Mouse (Mus musculus): ENCODE results near the gene Dglucy.
A peak's percentile ranks its signal among the peaks of the same experiment; 100 is the strongest.

The Dglucy gene

GRCm38 (mm10) chr12:100841211-100841792 lies 62.4 kb downstream of the Dglucy start:
- DNase-seq (ENCODE audit: low spot score in 2 of 2), result peak; percentile 55 to 80

GRCm38 (mm10) chr12:100843171-100843570 lies 64.3 kb downstream of the Dglucy start:
- no peak for DNase-seq (ENCODE audit: low spot score in 2 of 2)

- DNase-seq (ENCODE audit: low spot score in 2 of 2), result peak in 1 of 2 experiments; percentile 1
These were observed 65.7 kb downstream of the Dglucy start for GRCm38 (mm10) chr12:100844546-100844945.

DNA sequence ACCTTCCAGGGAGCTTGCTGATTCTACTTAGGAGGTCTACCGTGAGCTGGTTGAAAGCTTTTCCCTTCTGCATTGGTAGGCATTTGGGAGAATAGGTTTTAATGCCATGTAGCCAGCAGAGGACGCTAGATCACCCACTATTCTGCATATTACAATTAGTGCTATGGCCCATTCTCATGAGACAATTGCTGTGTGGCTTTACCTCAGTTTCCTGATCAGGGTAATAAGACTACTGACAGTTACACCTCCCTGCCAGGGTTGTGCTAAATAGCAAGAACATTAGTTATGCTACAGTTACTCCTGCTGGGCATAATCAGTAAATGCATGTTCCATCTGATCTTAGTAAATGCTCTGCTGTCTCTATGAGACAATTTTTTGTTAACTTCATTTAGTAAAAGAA lies 67.0 kb downstream of the Dglucy start:
- peak in 1 of 2 experiments; percentile 1 for DNase-seq (ENCODE audit: low spot score in 2 of 2)

GRCm38 (mm10) chr12:100846566-100846965 lies 67.7 kb downstream of the Dglucy start:
- no peak for DNase-seq (ENCODE audit: low spot score in 2 of 2)

GRCm38 (mm10) chr12:100847437-100848080 lies 68.7 kb downstream of the Dglucy start:
- DNase-seq (ENCODE audit: low spot score in 2 of 2), result no peak

DNA sequence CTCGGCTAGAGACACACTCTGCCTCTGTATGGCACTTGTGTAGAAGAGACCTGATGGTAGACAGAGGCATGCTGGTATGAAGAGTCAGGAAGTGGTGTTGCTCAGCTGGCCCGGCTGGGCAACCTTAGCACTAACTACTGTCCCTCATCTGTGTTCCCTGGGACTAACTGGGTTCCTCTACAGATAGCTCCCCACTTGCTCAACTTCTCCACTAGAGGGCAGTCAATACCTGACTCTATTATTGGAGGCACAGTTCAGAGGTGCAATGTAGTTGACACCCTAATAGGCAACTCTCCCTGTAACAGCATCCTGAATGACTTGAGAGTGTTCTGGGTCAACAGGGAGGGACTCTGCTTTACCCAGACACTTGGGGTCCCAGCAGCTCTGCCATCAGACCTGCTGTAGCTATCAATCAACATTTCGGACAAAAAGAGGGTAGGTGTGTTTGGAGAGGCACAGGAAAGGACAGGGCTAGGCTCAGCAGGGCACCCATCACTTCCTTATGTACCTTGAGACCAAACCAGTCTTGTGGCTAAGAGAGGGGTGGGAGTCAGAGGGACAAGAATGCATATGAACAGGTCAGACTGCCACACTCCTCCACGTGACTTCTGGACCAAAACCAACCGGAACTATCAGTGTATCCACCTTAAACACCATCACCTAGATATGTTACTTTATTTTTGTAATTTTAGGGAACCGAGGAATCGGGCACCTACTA lies 70.7 kb downstream of the Dglucy start:
- DNase-seq (ENCODE audit: low spot score in 2 of 2), result peak in 1 of 2 experiments; percentile 45

DNA sequence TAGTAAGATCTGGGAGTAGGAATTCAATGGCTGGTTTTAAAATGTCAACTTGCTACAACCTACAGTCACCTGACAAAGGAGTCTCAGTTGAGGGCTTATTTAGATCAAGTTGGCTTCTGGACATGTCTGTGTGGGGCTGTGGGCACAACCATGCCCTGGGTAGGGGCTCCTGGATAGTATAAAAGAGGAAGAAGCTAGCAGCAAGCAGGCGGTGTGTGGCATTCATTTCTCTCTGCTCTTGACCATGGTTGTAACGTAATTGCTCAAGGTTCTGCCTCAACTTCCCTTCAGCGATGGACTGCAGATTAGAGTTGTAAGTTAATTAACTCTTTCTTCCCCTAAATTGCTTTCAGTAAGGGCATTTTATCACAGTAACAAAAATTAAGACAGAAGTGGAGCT lies 73.5 kb downstream of the Dglucy start:
- no peak for DNase-seq (ENCODE audit: low spot score in 2 of 2)

DNA sequence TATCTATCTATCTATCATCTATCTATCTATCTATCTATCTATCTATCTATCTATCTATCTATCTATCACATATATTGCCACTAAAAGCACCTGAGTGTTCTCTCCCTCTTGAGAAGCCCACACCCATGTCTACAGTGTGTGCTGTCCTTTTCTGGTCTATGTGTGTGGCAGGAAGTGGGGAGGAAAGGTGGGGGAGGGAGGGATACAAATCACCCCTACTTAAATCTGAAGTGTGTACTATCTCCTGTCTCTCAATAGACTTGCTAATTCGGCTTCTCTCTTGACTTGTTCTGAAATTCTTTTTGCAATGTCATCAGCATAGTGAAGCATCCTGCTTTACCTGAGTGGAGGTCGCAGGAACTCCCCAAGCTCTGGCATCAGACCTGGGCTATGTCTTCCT lies 77.5 kb downstream of the Dglucy start:
- DNase-seq (ENCODE audit: low spot score in 2 of 2), result no peak

DNA sequence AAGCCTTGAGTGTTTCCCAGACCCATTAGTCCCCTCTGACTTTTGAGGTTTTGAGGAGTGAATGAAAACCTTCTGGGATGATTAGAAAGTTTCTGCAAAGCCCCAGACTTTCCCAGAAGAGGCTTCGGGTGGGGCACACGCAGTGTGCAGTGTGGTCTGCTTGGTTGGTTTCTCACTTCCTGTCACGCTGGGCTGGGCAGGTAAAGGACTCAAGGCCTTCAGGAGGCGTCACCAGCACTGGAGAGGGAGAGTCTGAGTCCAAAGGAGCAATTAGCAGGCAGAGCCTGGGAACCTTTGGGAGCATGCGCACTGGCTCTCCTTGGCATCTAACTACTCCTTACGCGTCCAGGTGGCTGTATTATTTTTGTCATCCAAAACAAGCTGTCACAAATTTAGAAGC lies 78.9 kb downstream of the Dglucy start:
- DNase-seq (ENCODE audit: low spot score in 2 of 2), result peak in 1 of 2 experiments; percentile 21

DNA sequence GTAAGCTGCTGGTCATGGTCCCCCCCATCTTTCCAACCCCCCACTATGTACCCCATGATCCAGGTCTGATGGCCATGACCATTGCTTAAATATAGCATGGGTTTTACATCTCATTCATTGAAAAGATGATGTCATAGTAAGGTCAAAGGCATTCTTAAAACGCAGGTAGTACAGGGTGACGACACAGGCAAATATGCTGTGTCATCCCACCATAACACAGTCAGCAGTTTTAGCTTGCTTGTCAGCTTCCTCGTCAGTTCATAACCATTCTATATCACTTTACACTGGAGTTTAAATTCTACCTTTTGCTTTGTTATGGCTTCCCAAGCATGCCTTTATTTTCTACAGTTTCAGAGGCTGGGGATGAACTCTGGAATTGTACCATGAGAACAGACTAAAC lies 83.4 kb downstream of the Dglucy start:
- DNase-seq (ENCODE audit: low spot score in 2 of 2), result no peak

- no peak for DNase-seq (ENCODE audit: low spot score in 2 of 2)
These were observed 84.1 kb downstream of the Dglucy start for GRCm38 (mm10) chr12:100862856-100863446.

- DNase-seq (ENCODE audit: low spot score in 2 of 2), result no peak
These were observed 86.2 kb downstream of the Dglucy start for GRCm38 (mm10) chr12:100865072-100865471.

DNA sequence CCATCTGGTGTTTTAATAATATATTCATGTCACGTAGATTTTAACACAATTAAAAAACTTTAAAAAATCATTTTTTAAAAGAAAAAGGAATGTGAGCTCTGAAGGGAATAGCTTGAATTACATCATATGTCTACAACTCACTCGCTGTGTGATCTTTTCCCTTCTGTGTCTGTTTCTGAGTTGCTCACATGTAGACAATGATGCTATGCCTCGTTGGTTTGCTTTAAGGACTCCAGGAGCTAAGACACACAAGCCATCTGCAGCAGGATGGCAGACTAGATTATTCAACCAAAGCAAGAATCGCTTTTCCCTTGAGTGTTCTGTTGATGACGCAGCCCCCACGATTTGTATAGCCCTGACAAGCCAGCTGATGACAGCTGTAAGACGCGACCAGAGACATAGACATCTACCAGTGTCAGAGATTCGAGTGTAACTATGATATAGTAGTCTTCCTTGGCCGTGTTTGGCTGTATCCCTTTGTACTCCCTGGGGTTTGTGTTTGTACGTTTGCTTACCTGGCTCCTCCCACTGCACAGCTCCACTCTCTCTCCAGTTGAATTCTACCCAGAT lies 86.7 kb downstream of the Dglucy start:
- DNase-seq (ENCODE audit: low spot score in 2 of 2), result no peak

DNA sequence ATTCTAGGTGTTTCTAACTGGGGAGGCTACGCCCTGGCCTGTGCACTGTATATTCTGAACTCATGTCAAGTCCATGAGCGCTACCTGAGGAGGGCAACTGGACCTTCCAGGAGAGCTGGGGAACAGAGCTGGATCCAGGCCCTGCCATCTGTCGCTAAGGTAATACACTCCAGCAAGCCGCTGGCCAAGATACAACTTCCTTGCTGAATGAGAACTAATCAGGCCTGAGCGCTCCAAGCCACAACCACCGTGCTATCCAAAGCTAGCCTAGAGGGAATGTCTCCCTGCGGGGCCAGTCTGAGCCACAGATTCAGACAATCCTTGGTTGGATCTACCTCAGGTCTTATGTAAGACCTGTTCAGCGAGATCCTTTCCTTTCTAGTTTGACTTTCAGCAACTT lies 88.2 kb downstream of the Dglucy start:
- DNase-seq (ENCODE audit: low spot score in 2 of 2), result no peak

- no peak for DNase-seq (ENCODE audit: low spot score in 2 of 2)
These were observed 89.3 kb downstream of the Dglucy start for GRCm38 (mm10) chr12:100868049-100868622.

- DNase-seq (ENCODE audit: low spot score in 2 of 2), result no peak
These were observed 92.4 kb downstream of the Dglucy start for GRCm38 (mm10) chr12:100871234-100871633.

DNA sequence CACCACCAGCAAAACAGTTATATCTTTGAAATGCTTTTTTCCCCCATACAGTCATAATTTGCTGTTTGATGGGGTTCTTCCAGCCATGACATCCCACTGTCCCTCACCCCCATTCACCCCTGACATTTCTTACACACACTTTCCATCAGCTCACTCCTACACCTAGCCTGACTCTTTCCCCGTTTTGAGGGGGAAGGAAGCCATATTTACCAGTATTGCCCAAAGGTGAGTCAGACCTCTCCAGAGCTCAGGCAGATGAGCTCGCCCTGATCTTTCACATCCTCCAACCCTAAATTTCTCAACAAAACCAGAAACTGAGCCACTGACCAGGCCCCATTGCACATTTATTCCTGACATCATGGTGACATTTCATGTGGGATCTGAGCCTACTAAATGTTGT lies 93.0 kb downstream of the Dglucy start:
- DNase-seq (ENCODE audit: low spot score in 2 of 2), result no peak

DNA sequence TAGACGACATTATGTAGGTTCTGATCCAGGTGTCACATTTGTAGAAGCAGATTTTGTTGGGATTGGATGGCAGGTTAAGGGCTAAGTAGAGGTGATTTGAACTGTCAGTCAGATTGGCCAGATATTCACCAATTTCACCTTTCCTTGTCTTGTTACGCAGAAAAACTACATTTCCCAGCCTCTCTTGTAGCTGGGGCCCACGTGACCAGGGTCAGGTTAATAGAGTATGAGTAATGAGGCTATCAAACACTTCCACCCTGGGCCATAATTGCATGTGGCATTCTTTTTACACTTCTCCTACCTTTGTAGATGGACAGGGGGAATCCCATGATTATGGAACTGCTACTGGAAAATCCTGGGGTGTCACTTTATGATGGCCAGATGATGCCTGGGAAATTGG lies 94.8 kb downstream of the Dglucy start:
- no peak for DNase-seq (ENCODE audit: low spot score in 2 of 2)

GRCm38 (mm10) chr12:100875553-100875952 lies 96.7 kb downstream of the Dglucy start:
- no peak for DNase-seq (ENCODE audit: low spot score in 2 of 2)

GRCm38 (mm10) chr12:100875960-100876359 lies 97.1 kb downstream of the Dglucy start:
- DNase-seq (ENCODE audit: low spot score in 2 of 2), result no peak

GRCm38 (mm10) chr12:100877936-100878335 lies 99.1 kb downstream of the Dglucy start:
- no peak for DNase-seq (ENCODE audit: low spot score in 2 of 2)
